Mouse (Mus musculus) ZHBTc4 (cell line): Measurements from ENCODE around the gene Apex1.

Source experiments
- DNase-seq: peaks from one replicate; pipeline ENCODE4 v3.0.0-alpha.2; 2011; ENCODE audit warnings: low read depth, low spot score

Gene Apex1

DNA sequence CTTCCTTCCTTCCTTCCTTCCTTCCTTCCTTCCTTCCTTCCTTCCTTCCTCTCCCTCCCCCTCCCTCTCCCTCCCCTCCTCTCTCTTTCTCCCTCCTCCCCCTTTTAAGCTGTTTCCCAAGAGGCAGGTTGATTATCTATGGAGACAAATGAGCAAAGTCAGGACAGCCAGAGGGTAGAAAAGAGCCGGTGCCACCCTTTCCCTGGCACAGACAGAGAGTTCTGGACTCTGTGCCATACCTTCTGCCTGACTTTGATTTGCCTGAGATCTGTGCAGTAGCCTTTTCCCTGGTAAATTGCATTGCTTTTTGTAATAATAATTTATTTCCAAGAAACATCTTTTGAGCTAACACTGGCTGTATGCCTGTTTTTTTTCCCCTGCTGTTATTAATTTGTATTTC lies 44.3 kb downstream of the Apex1 start:
- DNase-seq = no peak

DNA sequence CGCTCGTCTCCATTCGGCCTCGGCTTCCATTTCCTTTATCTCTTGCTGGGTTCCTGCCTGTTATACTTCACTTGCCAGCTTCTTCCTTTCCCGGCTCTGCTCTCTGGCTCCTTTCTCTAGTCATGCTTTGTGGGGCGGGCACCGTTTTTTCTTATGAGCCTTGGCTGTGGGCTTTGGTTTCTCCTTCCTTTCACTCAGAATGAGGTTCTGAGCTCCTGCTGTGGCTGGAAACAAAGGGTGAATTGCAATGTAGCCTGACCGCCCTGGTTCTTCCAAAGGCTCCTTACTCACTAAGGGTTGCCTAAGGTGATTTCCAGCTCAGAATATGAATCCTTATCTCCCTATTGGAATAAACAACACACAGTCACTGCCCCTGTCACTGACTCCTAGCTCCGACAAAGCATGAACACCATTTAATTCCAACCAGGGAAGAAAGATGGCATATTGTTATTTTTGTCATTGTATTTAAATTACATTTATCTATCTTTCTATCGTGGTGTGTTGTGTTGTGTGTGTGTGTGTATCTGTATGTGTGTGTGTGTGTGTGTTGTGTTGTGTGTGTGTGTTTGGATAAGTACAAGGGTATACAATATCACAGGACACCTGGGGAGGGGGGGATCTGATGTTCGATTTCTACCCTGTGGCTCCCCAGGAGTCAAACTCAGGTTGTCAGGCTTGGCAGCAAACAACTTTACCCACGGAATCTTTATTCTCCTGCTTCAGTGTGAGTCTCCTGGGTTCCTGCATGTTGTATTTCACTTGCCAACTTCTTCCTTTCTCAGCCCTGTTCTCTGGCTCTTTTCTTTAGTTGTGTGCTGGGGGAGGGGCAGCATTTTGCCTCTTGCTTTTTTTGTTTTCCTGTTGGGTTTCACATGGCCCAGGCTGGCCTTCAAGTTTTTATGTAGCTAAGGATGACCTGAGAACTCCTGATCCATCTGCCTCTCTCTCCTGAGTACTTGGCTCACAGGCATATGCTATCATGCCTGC lies 45.1 kb downstream of the Apex1 start:
- DNase-seq = peak; percentile 89

DNA sequence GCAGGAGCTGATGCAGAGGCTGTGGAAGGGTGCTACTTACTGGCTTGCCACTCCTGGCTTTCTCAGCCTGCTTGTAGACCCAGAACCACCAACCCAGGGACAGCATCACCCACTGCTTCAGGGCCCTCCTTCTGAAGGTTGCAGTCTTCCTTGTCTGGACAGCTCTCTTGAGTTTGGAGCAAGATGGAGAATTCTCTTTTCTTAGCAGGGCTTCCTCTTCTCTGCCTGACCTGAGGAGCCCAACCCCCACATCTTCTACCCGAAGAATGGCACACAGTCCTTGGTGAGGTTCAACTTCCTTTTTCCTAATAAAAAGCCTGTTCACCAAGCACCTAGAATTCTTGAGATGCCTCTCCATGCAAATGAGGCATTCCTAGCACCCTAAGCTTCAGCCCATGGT lies 46.1 kb downstream of the Apex1 start:
- no peak for DNase-seq

DNA sequence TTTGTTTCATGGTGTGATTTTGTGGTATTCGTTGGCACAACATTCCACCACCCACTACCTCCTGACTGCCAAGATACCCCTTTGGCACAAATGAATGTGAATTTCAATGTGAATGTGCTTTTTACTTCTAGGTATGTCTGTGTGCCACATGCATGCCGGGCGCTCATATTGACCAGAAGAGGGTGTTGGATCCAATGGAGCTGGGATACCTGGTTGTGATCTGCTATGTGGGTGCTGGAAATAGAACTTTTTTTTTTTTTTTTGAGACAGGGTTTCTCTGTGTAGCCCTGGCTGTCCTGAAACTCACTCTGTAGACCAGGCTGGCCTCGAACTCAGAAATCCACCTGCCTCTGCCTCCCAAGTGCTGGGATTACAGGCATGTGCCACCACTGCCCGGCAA lies 48.3 kb downstream of the Apex1 start:
- DNase-seq = peak; percentile 39

DNA sequence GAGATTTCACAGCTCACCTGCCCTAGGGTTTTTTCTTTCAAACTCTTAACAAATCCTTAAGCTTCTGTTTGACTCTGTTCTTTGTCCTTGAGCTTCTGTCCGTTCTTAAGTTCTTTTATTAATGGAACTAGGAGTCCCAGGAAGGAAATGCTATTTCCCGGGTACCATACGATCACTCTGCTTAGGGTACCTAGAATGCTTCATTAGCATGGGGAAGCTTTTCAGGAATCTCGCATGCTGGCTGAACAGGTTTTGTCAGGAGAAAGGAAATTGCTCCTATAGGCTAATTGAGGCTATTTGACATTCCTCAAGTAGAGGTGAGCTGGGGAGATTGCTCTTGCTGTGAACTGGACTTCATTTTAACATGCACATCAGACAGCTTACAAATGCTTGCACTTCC lies 48.9 kb downstream of the Apex1 start:
- DNase-seq = peak; percentile 66

DNA sequence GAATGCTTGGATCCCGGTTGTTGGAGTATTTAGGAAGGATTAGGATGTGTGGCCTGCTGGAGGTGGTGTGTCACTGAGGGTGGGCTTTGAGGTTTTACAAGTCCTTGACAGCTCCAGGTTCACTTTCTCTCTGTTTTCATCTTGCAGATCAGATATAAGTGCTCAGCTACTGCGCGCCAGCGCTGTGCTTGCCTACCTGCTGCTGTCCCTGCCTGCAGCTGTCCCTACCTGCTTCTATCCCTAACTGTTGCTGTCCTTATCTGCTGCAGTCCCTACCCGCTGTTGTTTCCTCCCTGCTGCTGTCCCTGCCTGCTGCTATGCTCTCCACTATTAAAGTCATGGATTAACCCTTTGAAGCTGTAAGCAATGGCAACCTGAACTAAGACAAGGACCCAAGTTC lies 50.2 kb downstream of the Apex1 start:
- no peak for DNase-seq

DNA sequence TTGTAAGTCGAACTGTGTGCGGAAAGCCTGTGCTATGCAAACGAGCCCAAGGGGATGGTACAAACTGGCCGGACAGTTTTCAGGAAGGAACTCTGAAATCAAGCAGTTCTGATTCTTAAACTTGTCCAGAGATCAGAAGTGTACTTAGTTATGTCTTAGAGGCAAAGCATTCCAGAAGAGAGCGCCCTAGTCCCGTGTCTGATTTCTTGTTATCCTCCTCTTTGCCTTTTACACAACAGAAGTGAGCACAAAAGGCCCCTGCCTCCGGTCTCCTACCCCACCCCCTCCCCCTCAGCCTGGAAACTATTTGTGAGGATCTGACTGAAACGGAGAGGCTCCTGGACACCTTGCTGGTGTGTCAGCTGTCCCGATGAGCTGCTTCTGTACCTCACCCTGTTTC lies 51.9 kb downstream of the Apex1 start:
- DNase-seq = no peak
